Mouse (Mus musculus): ENCODE results near the gene Irgm1. TPM values are rescaled to one million over a fixed set of nuclear protein-coding genes. Genes with fewer than 3 reads are reported as not detected.
"Not testable (repeated sequence)": the region's sequence is repeated elsewhere in the genome, so short reads cannot be mapped to it uniquely, and the experiment has no call there.

Irgm1 gene
- polyA plus RNA-seq, 1 experiment from 2014 or later = 15.2 TPM

DNA sequence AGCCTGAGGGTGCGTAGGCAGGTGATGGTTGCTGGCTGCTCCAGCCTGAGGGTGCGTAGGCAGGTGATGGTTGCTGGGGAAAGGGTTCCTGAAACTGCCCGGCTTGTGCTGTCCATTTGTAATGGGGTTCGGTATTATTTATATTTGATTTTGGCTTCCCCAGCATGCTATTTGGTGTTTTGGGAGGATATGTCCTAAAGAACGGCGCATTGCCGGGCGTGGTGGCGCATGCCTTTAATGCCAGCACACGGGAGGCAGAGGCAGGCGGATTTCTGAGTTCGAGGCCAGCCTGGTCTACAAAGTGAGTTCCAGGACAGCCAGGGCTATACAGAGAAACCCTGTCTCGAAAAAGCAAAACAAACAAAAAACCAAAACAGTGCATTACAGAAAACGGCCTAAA lies 50.2 kb downstream of the Irgm1 start:
- not testable (repeated sequence) for H3K27me3 ChIP-seq (replicated peaks; ENCODE audit: control insufficient read depth, insufficient read depth, low read length); H3K9me3 ChIP-seq (ENCODE audit: control insufficient read depth, low read length); H3K36me3 ChIP-seq (ENCODE audit: control insufficient read depth, insufficient read depth, low read length); DNase-seq (ENCODE audit: low spot score); H3K27ac ChIP-seq (ENCODE audit: low read depth, low read length); H3K9ac ChIP-seq (ENCODE audit: low read depth, low read length); H3K4me1 ChIP-seq (replicated peaks; ENCODE audit: control insufficient read depth, insufficient read depth, low read length); H3K4me3 ChIP-seq (ENCODE audit: low read depth, low read length); ATAC-seq (replicated peaks; ENCODE audit: low FRiP score); H3K4me2 ChIP-seq
- WGBS = 80% methylated on average over 14 of the region's 14 CpGs

DNA sequence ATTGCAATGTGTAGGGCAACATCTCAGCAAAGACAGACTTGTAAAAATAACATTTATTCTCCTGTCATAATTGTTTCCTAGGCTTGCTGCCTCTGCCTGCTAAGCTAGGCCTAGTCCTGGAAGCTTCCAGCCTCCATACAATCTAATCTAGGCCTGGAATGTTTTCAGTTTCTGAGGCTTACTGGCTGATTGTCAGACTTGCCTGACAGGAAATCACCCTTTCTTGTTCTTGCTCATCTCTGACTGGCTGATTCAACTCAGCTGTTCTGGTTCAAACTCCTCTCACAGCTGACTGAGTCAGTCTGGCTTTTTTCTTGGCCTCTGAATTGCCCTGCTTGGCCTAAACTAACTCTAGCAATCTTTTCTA lies 51.2 kb downstream of the Irgm1 start:
- no peaks in the 10 kb centered on the region for H3K9me3 ChIP-seq (ENCODE audit: control insufficient read depth, low read length)
- peaks cover 9% of the 10 kb centered on the region for H3K27me3 ChIP-seq (replicated peaks; ENCODE audit: control insufficient read depth, insufficient read depth, low read length)
- ATAC-seq (replicated peaks; ENCODE audit: low FRiP score) = no peak
- H3K4me1 ChIP-seq (replicated peaks; ENCODE audit: control insufficient read depth, insufficient read depth, low read length) = peaks cover 17% of the 10 kb centered on the region
- H3K9ac ChIP-seq (ENCODE audit: low read depth, low read length) = no peak overlapping the region
- no peaks in the 10 kb centered on the region for H3K36me3 ChIP-seq (ENCODE audit: control insufficient read depth, insufficient read depth, low read length)
- DNase-seq (ENCODE audit: low spot score) = no peak
- no peak overlapping the region for H3K4me2 ChIP-seq
- peak overlapping the region; percentile 54 for H3K27ac ChIP-seq (ENCODE audit: low read depth, low read length)
- H3K4me3 ChIP-seq (ENCODE audit: low read depth, low read length) = no peak overlapping the region

DNA sequence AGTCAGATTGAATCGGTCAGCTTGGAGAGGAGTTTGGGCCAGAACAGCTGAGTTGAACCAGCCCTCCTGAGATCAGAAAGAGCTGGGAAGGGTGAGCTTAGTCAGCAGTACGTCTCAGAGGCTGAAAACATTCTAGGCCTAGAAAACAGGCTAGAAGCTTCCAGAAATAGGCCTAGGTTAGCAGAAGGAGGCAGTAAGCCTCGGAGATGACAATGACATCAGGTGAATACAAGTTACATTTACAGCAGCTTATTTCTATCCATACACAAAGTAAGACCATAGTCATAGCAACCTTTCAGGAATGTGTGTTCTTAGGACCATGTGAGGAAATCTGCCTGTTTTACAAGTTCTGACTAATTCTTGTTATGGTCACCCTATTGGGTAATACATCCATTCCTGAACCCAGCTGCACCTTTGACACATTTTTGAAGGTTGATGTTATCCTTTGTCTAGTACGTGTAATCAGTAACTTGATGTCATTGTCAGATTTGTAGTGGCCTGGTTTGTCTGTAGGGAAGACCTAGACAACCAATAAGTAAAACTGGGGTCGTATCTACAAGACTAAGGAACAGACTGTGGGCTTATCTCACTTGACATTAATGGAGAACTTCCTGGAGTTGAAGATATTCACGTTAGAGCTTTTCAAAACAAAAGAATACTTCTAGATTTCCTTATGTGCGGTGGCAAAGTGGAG lies 51.7 kb downstream of the Irgm1 start:
- Histone ChIP-seq H3K27me3 (replicated peaks; ENCODE audit: control insufficient read depth, insufficient read depth, low read length) (peaks cover 5% of the 10 kb centered on the region), H3K9ac (ENCODE audit: low read depth, low read length) (no peak overlapping the region), H3K27ac (ENCODE audit: low read depth, low read length) (peak overlapping the region; percentile 54), H3K9me3 (ENCODE audit: control insufficient read depth, low read length) (no peaks in the 10 kb centered on the region), H3K4me2 (no peak overlapping the region; the same call in 1 of the 2 replicates), H3K36me3 (ENCODE audit: control insufficient read depth, insufficient read depth, low read length) (no peaks in the 10 kb centered on the region), H3K4me1 (replicated peaks; ENCODE audit: control insufficient read depth, insufficient read depth, low read length) (peaks cover 20% of the 10 kb centered on the region), H3K4me3 (ENCODE audit: low read depth, low read length) (no peak overlapping the region)
- 55% methylated on average over 7 of the region's 7 CpGs for WGBS
- DNase-seq (ENCODE audit: low spot score) (no peak), ATAC-seq (replicated peaks; ENCODE audit: low FRiP score) (no peak)

DNA sequence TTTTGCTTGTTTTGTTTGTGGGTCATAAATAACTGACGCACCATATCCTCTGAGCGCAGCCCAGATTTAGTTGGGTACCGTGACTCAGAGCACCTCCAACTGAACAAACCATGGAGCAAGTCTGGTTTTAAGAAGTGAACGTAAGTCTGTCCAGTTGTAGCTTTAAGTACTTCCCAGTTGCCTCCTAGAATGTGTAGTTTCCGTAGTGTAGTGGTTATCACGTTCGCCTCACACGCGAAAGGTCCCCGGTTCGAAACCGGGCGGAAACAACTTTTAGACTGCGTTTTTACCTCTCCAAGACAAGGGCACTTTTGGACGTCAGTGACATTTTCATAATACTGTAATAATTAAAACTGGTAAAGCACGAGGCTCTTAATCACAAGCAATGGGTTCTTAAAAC lies 53.1 kb downstream of the Irgm1 start:
- Histone ChIP-seq H3K9ac (ENCODE audit: low read depth, low read length) (peak overlapping the region; percentile 80; the same call in 1 of the 2 replicates), H3K4me3 (ENCODE audit: low read depth, low read length) (peak overlapping the region; percentile 95), H3K4me1 (replicated peaks; ENCODE audit: control insufficient read depth, insufficient read depth, low read length) (peaks cover 22% of the 10 kb centered on the region), H3K27me3 (replicated peaks; ENCODE audit: control insufficient read depth, insufficient read depth, low read length) (no peaks in the 10 kb centered on the region), H3K4me2 (peak overlapping the region; percentile 76), H3K9me3 (ENCODE audit: control insufficient read depth, low read length) (no peaks in the 10 kb centered on the region), H3K36me3 (ENCODE audit: control insufficient read depth, insufficient read depth, low read length) (no peaks in the 10 kb centered on the region; the same call in 1 of the 2 replicates), H3K27ac (ENCODE audit: low read depth, low read length) (no peak overlapping the region)
- under 1% methylated on average over 16 of the region's 16 CpGs for WGBS
- ATAC-seq (replicated peaks; ENCODE audit: low FRiP score) = peak; percentile 3; the same call in 1 of the 2 replicates
- DNase-seq (ENCODE audit: low spot score) = peak; percentile 82

DNA sequence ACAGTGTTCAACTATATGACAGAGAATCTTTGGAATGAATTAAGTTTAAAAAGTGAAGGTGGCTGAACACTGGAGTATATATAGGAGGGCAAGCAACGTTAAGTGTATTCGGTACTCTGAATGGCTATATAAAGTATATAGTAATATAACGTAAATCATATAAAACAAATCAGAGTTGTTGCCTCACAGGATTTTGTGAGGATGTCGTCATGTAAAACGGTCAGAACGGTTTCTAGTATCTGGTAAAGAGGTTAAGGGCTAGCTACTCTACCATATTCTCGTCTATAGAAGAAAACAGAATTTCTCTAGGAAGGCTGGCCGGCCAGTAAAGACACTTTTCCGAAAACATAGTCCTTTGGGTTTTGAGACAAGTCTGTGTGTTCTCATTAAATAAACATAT lies 53.7 kb downstream of the Irgm1 start:
- no peak for DNase-seq (ENCODE audit: low spot score)
- peak overlapping the region; percentile 80 for H3K9ac ChIP-seq (ENCODE audit: low read depth, low read length)
- ATAC-seq (replicated peaks; ENCODE audit: low FRiP score) = no peak

DNA sequence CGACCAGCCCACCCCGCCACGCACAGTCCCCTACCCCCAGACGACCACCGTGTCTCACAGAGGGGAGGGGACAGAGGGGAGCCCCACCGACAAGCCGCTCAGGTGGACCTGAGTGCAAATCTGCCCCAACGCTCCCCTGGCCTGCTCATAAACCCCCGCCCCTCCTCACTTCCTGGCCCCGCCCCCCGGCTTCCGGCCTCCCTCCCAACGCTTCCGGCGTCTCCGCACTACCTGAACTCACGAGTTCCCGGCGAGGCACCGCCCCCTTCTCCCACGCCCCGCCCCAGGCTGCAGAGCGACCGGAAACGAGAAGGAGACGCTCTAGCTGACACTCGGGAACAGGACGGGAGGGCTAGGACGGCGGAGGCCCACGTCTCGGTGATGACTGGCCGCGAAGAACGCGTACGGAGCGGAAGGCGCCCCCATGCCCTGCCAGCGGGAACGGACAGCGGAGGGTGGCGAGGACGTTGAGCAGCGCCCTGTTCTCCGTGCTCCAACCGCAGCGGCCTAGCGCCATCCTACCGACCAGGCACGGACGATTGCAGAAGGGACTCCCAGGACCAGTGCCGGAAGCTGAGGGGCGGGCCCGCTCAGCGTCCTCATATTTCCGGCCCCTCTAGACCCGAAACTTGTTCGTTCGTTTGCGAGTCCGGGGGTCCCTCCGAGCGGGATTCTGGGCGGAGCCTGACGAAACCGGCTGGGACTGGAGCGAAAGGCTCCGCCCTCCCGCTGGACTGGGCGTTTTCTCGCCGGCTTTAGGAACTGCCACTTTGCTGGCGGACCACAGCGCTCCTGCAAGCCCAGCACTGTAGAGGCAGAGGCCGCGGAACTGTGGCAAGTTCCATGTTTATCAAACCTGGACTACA lies 54.5 kb downstream of the Irgm1 start, which contains the start of gene Trim41:
TSS of gene Trim41 (minus strand) at position 554 of the 866 bp plus-strand sequence.
- WGBS = under 1% methylated on average over 72 of the region's 77 CpGs
- ATAC-seq (replicated peaks; ENCODE audit: low FRiP score) (peak; percentile 95), DNase-seq (ENCODE audit: low spot score) (peak; percentile 99)
- peaks cover 22% of the 10 kb centered on the region for H3K4me1 ChIP-seq (replicated peaks; ENCODE audit: control insufficient read depth, insufficient read depth, low read length)
- H3K36me3 ChIP-seq (ENCODE audit: control insufficient read depth, insufficient read depth, low read length) = peaks cover 8% of the 10 kb centered on the region
- peak within 1 kb of the TSS; percentile 80 for H3K9ac ChIP-seq (ENCODE audit: low read depth, low read length)
- H3K27me3 ChIP-seq (replicated peaks; ENCODE audit: control insufficient read depth, insufficient read depth, low read length) = no peaks in the 10 kb centered on the region
- peak within 1 kb of the TSS; percentile 76 for H3K4me2 ChIP-seq
- no peaks in the 10 kb centered on the region for H3K9me3 ChIP-seq (ENCODE audit: control insufficient read depth, low read length)
- H3K4me3 ChIP-seq (ENCODE audit: low read depth, low read length) = peak within 1 kb of the TSS; percentile 95
- H3K27ac ChIP-seq (ENCODE audit: low read depth, low read length) = peak within 1 kb of the TSS; percentile 86

More for the DNA sequence above, 53.7 kb downstream of the Irgm1 start:
- Histone ChIP-seq H3K4me3 (ENCODE audit: low read depth, low read length) (peak overlapping the region; percentile 95), H3K4me1 (replicated peaks; ENCODE audit: control insufficient read depth, insufficient read depth, low read length) (peaks cover 22% of the 10 kb centered on the region), H3K36me3 (ENCODE audit: control insufficient read depth, insufficient read depth, low read length) (peaks cover 4% of the 10 kb centered on the region; the same call in 1 of the 2 replicates), H3K4me2 (peak overlapping the region; percentile 76), H3K9me3 (ENCODE audit: control insufficient read depth, low read length) (no peaks in the 10 kb centered on the region), H3K27me3 (replicated peaks; ENCODE audit: control insufficient read depth, insufficient read depth, low read length) (no peaks in the 10 kb centered on the region), H3K27ac (ENCODE audit: low read depth, low read length) (peak overlapping the region; percentile 86)
- 6% methylated on average over 9 of the region's 9 CpGs for WGBS

DNA sequence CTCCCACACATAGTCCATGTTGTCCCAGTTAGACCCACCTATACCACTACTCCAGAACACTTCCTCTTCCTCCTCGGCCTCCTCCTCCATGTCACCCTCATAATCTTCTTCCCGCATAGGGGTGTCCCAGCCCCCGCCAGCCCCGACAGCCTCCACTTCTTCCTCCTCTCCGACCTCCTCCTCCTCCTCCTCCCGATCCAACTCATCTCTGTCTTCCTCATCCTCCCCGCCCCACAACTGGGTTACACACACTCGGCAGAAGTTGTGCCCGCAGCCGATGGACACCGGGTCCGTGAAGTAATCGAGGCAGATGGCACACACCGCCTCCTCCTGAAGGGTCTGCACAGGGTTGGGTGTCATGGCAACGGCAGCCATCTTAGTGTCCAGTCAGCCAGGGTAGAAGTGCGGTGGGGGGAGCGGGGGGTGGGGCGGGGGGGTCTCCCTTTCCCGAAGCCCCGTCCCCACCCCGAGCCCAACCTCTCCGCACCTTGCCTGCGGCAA lies 55.2 kb downstream of the Irgm1 start:
- H3K4me2 ChIP-seq = peak overlapping the region; percentile 73
- H3K36me3 ChIP-seq (ENCODE audit: control insufficient read depth, insufficient read depth, low read length) = peaks cover 14% of the 10 kb centered on the region
- 4% methylated on average over 19 of the region's 23 CpGs for WGBS
- peak overlapping the region; percentile 95 for H3K4me3 ChIP-seq (ENCODE audit: low read depth, low read length)
- peak overlapping the region; percentile 86 for H3K27ac ChIP-seq (ENCODE audit: low read depth, low read length)
- H3K9me3 ChIP-seq (ENCODE audit: control insufficient read depth, low read length) = no peaks in the 10 kb centered on the region
- no peaks in the 10 kb centered on the region for H3K27me3 ChIP-seq (replicated peaks; ENCODE audit: control insufficient read depth, insufficient read depth, low read length)
- H3K4me1 ChIP-seq (replicated peaks; ENCODE audit: control insufficient read depth, insufficient read depth, low read length) = peaks cover 22% of the 10 kb centered on the region
- ATAC-seq (replicated peaks; ENCODE audit: low FRiP score) = peak; percentile 34
- H3K9ac ChIP-seq (ENCODE audit: low read depth, low read length) = peak overlapping the region; percentile 80
- DNase-seq (ENCODE audit: low spot score) = peak; percentile 62

DNA sequence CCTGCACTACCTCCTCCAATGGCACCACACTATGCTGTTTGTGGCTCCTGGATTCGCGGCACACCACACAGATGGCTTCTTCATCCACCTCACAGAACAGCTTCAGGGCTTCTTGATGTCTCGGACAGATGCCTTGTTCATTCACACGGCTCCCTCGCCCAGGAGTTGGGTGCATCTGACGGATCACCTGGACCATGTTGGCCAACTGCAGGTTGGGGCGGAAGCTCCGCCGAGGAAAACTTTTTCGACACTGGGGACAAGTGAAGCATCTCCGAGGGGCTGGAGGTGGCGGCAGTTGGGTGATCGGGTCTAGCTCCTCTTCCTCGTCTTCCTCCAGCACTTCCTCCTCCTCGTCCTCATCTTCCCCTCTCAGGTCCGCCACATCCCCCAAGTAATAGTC lies 55.6 kb downstream of the Irgm1 start:
- DNase-seq (ENCODE audit: low spot score) (no peak), ATAC-seq (replicated peaks; ENCODE audit: low FRiP score) (no peak)
- Histone ChIP-seq H3K27me3 (replicated peaks; ENCODE audit: control insufficient read depth, insufficient read depth, low read length) (no peaks in the 10 kb centered on the region), H3K4me1 (replicated peaks; ENCODE audit: control insufficient read depth, insufficient read depth, low read length) (peaks cover 22% of the 10 kb centered on the region), H3K27ac (ENCODE audit: low read depth, low read length) (no peak overlapping the region), H3K4me2 (peak overlapping the region; percentile 73), H3K9me3 (ENCODE audit: control insufficient read depth, low read length) (no peaks in the 10 kb centered on the region), H3K4me3 (ENCODE audit: low read depth, low read length) (peak overlapping the region; percentile 95), H3K36me3 (ENCODE audit: control insufficient read depth, insufficient read depth, low read length) (peaks cover 17% of the 10 kb centered on the region), H3K9ac (ENCODE audit: low read depth, low read length) (peak overlapping the region; percentile 80)
- 64% methylated on average over 16 of the region's 16 CpGs for WGBS

Data from liver, embryonic 11.5 days (tissue).